Mouse (Mus musculus) myocyte (in vitro differentiated cells): Measurements from ENCODE around the gene Fam166b.

Experiments
- E2F4 ChIP-seq: IDR thresholded peaks from one replicate; pipeline ENCODE4 v1.6.1; 2011; ENCODE audit warnings: mild to moderate bottlenecking, control low read depth, moderate library complexity; ENCODE audit not compliant: insufficient read depth
- MAX ChIP-seq: IDR thresholded peaks from one replicate; pipeline ENCODE4 v1.6.1; 2011; ENCODE audit warnings: low read depth, mild to moderate bottlenecking, control low read depth
- MYOG ChIP-seq, 3 experiments: IDR thresholded peaks; one replicate each; pipeline ENCODE4 v1.6.1; 2011; ENCODE audit warnings: control low read depth in 2 of 3, low read depth in 2 of 3, mild to moderate bottlenecking in 2 of 3; ENCODE audit not compliant: insufficient read length in 2 of 3, control insufficient read depth in 1 of 3, insufficient read depth in 1 of 3
- POLR2A ChIP-seq: IDR thresholded peaks from one replicate; pipeline ENCODE4 v1.6.1; 2011; ENCODE audit warnings: low read depth, mild to moderate bottlenecking, control low read depth, moderate library complexity; ENCODE audit not compliant: insufficient read length
- POLR2AphosphoS2 ChIP-seq: IDR thresholded peaks from one replicate; pipeline ENCODE4 v1.6.1; 2011; ENCODE audit warnings: low read depth, control low read depth; ENCODE audit not compliant: insufficient read length

- TF ChIP-seq POLR2A (no peak), POLR2AphosphoS2 (no peak), MAX (no peak), MYOG (IDR thresholded peaks at IDR 0.05; ENCODE audit: control insufficient read depth in 1 of 3, insufficient read depth in 1 of 3, insufficient read length in 2 of 3, low read depth in 2 of 3) (no peak), E2F4 (no peak)
Measured at GRCm38 (mm10) chr4:43423267-43423934, 5.5 kb downstream of the Fam166b start.
